Mouse (Mus musculus) gastrocnemius, postnatal 10 days (tissue): ENCODE results near the gene Crmp1. TPM values are rescaled to one million over a fixed set of nuclear protein-coding genes. Genes with fewer than 3 reads are reported as not detected.

ENCODE experiments used
- DNase-seq: peaks from one replicate; pipeline ENCODE4 v3.0.0; 2021; ENCODE audit warnings: mixed read lengths
- total RNA-seq, 2 experiments: library from RNA; stranded (reverse); gene quantifications; 2 replicates each; pipeline ENCODE4 v1.2.3; 2021

Gene Crmp1
- total RNA-seq, 2 experiments from 2014 or later, result 1.5 to 2.5 TPM

DNA sequence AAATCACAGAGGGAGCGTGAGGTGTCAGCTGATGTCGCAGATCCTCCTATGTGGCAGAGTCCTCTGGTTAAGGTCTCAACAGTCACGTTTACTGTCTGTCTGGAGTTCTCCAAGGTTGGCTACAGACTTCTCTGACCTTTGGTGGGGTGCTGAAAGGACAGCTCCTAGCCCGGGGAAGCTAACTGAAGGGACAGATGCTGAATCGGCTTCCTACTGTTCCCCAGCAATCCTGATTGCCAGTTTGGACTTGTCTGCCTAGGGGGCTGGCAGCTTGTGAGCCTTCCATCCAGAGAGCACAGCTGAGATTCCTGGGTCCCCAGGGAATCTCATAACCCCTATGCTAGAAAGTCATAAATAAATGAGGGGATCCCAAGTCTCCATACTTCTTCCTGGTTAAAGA, 1.2 kb upstream of the Crmp1 start:
- DNase-seq, result no peak

DNA sequence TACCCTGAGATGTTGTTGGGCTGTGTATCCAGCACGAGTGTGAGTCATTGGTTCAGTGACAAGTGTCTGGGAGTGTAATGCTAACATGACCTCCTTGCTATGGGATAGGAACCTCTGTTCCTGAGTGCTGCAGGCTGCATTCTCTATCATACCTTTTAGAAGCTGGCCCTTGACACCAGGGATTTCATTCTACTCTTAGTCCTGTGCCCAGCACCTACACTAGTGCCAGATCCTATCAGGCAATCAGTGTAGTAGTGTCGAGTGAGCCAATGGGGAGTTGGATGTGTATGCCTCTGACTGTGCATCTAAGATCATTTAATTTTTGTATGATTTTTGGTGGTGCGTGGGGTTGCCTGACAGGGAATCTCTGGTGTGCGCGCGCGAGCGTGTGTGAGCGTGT, 516 bp upstream of the Crmp1 start:
- DNase-seq, result no peak

DNA sequence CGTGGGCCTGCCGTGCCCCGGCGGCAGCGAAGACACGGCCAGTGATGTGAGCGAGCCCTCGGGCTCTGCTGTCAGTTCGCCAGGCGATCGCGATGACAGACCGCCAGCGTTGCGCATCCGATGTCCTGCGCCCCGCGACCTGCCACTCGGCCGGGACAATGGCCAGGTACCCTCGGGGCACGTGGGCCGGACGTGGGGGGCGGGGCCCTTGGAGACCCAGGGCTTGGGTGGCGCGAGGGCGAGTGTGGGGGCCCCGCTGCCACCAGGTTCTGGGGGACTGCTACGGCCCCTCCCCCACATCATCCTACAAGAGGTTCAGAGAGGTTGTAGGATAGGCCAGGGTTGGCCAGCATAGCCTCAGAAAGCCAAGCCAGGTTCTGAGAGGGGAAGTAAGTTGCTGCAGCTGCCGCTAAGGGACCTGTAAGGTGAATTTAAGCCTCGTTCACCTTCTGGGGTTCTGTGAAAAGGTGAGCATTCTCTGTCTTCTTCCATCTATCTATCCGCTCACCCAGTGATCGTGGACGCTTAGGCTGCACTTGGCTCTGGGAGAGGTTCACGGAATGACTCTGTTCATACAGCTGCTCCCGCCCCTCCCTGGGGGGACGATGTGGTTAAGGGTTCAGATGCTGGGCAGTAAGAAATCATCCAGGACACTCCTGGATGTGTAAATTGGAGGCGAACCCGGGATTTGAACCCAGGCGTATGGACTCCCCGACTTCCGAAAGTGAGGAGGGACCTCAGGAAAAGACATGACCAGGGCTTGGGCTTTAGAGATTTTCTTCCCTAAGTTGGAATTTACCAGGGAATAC, 824 bp downstream of the Crmp1 start:
- DNase-seq, result no peak

DNA sequence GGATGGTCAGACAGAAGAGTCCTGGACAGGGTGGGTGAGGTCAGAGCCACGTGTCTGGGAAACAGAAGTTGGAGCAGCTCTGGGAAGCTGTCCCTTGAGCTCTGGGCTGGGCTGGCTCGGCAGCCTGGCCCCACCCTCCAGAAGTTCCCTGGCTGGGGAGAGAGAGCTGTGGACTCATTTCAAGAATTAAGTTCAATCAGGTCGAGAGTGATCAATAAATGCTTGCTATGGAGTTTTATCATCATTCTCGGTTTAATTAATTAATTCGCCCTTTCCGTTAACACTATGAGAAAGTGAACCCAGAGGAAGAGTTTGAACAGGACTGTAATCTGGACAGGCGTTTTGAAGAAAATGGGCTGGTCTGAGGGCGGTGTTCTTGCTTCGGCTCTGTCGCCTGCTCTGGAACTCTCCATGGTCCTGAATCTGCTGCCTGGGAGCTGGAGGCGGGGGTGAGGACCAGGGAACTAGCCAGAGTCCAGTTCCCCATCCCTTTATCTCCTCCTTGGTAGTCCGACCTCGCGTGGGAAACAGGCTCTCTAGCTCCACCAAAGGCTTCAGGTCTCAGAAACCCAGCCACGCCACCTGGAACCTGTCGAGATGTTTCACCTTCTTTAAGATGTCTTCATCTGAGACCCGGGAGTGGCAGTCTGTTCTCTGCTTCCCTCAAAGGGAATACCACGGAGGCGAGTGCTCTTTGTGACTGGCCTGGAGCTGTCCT, 1.6 kb downstream of the Crmp1 start:
- peak; percentile 81 for DNase-seq

DNA sequence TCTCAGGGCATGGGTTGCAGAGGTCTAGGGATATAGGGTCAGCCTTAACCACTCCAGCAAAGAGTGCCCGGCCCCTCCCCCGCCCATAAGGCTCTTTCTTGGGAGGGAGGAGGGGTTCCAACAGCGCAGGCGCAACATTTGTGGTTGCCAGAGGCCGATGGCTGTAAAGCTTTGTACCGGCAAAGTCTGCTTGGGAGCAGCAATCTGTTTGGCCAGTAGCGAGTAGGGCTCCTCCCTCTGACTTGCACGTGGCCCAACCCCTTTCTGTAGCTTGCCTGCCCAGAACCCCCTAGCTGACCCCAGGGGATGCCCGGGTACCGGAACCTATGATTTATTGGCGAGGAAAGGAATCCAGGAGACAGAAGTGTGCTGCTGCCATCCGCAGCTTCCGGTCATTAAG, 2.4 kb downstream of the Crmp1 start:
- DNase-seq, result no peak

DNA sequence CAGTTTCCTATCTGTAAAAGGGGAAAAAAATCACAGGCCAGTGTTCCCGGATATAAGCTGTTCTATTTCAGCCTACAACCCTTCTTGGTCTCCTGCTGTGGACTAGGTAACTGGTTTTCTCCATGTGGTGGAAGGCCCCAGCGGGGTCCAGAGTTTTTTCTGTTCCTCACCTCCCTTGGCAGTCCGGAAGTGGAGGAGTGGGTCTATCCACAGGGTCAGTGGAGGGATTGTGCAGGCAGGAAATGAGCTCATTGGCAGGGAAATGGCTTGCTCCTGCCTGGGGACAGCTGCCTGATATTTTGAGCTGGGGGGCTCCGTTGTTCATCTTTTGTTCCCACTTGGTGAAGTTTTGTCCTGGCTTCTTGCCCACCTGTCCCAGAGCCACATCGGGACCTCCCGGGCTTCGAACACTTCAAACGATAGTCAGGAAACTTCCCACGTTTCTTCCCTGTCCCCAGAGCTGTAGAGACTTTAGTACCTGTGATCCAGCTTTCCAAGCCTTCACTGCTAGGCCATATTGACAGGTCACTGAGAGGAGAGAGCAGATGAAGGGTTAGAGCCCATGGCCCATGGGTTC, 3.0 kb downstream of the Crmp1 start:
- no peak for DNase-seq

DNA sequence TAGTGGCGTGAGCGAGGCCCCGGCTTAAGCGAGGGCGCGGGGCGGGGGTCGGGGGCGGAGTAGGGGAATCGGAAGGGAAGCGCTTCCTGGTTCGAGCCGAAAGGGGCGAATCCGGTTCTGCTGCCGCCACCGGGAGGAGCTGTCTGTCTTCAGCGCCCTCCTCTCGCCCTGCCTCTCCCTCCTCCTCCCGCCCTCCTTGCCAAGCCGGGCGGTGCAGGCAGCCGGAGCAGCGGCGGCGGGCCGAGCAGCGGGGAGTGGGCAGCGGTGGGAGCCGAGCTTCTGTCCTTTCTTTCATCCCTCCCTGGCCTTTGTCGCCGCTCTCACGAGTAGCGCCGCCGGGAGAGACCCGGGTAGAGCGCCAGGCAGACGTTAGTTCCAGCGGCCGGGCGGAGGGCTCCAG, 3.9 kb downstream of the Crmp1 start:
- DNase-seq, result no peak

DNA sequence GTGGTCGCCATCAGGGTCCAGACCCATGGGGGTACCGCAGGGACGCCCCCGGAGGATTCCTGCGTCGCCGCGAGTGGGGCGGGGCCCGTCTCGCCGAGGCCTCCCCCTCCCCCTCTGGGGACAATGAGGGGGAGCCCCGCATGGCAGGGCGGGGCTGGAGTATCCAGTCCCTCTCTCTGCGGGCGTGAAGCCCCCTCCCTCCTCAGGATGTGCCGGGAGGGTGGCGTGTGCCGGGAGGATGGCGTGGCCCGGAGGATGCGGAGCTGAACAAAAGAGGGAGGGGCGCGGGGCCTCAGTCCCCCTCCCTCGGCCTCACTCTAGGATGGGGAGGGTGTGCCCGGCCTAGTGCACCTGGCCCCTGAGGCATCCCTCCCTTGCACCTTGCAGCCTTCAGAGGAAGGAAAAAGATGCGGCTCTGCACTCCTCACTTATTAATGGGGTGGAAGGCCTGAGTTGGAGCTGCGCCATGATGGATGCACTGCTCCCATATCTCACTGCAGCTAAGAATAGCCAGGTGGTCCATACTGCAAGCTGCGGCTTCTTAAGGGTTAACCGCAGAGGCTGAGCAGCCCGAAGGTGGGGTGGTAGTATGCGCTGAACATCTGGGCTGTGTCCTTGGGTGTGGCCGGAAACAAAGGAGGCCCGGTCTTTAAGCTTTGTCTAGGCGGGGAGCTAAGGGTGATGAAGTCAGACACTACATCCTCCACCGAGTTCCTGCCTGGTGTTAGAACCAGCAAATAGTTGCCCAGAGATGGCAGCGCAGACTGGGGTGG, 4.6 kb downstream of the Crmp1 start:
- no peak for DNase-seq

DNA sequence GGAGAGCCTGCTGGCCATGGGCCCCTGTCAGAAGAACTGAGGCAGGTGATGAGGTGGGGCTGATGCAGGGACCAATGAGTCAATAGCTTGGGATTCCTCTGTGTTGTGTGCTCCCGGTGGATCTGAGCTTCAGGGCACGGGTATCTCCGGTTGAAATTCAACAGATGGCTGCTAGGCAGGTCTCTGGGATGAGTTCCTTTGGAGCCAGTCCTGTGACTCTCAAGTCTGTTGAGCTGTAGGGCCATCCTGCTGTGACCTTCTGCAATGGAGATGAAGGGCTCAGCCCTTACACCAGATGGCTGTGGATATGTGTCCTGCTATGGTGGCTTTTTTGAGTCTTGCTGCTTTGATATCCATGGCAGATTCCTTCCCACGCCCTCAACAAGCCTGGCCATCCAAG, 5.7 kb downstream of the Crmp1 start:
- DNase-seq, result no peak

DNA sequence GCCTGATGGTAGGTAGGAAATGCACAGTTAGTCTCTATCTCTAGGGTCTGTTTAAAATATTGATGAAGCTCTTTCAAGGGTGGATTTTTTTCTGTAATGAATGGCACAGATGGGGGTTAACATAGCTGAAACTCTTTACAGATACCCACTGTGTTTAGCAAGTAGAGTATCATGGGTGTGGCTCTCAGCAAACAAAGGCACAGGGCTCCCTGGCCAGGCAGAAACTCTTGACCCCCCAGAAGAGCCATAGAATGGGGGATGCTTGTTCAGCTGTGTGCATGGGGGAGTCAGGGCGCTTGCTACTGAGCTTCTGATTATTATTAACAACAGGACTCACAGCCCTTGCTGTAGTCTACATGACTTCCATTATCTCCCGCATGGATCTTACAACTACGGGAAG, 7.1 kb downstream of the Crmp1 start:
- no peak for DNase-seq

DNA sequence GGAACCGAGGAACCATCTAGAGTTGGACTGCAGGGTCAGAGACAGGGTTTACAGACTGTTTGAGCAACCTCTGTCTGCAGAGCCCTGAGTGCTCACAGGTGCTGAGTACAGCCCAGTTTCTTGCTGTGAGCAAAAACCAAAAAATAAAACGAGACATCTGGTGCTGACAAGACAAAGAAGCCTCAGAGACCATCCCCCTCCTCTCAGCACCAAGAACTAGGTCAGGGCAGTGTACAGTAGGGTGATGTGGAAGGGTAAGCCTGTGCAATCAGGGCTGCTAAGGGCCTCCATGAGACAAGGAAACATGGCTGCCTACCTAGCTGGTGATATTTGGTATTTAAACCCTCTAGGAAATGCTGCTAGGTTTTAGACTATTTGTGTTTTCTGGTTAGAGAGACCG, 9.9 kb downstream of the Crmp1 start:
- no peak for DNase-seq

DNA sequence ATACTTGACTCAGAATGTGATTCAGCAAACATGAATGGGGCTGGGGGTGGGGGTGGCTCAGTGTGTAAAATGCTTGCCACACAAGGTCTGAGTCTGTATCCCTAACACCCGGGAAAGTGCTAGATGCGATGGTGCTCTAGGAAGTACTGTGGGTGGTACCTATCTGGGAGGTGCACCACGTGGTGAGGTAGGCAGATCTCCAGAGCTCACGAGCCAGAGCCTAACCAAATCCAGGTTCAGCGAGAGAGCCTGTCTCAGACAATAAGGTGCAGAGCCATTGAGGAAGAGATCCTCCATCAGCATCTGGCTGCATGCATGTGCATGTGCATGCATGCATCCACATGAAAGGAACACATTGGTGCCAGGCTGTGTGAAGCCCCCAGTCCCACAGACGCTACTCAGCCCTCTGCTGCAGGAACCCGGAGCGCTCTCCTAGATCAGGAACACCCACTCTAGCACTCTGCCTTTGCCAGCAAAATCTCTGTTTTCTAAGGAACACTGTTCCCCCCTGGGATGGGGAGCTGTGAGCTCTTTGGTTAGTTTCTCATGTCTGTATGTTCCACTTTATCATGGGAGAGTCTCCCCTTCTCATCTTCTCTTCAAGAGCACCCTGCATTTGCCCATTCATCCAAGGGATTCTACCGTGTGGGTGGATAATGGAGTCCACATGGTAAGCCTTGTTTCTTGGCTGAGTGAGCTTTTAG, 10.5 kb downstream of the Crmp1 start:
- no peak for DNase-seq

DNA sequence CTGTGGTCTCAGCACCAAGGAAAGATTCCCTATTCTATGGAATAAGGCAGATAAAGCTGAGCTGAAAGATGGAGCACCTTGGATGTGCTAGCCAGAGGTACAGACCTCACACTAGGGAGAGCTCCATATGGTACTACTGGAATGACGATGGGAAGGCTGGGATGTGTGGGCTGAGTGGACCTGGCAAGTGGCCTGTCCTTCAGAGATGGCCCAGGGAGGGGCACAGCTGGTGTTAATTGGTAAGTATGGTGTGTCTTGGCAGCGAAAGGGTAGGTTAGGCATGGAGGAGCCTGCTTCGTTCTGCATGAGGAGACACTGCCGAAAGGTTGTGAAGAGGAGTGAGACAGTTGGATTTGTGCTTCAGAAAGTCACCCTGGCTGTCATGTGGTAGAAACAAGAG, 12.8 kb downstream of the Crmp1 start:
- DNase-seq, result no peak

DNA sequence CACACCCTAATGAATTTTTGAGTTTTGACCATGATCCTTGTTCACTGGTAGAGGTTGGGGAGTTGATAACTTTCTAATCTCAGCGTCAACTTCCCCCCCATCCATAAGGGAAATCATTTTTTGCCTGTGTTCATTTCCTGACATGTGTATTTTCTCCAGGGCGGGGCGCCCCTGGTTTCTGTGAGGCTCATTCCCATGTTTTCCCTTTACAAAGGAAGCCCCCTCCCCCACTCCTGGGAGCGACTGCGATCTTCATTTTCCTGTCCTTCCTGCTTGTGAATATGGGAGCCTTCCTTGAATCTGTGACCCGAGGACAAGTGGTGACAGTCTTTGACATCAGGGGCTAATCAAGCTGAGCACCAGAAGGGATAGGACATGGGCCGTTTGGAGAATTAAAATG, 15.1 kb downstream of the Crmp1 start:
- no peak for DNase-seq

DNA sequence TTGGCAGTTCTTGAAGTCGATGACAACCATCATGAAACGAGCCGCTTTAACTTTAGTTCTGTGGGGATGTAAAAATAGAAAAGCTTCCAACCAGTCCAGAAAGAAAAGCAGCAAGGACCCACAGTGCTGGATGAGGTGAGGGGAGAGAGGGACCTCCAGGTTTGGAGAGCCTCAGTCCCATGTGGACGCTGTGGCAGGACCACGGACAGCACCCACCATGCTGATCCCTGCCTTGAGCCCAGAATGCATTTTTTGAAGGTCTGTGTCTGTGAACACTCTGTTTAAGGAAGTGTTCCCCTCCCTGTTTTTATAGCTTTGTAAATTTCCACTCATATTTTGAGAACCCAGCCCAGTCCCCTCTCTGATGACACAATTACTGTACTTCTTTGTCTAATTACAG, 15.5 kb downstream of the Crmp1 start:
- peak; percentile 42 for DNase-seq

DNA sequence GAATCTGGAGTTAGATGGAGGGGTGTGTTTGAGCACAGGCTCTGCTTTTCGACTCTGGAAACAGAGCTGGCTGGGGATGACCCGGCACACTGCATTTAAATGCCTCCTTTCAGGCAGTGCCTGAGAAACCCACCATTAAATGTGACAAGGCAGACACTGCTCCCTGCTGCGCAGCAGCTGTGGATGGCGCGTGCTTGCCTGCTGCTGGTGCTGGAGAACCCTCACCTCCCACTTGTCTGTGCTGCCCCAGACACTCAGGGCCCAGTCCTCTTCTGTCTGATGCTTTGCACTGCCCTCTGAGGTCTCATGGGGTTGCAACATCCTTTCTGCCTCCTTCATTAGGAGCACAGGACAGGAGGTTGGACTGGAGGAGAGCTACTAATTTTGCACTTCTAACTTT, 20.0 kb downstream of the Crmp1 start:
- no peak for DNase-seq

DNA sequence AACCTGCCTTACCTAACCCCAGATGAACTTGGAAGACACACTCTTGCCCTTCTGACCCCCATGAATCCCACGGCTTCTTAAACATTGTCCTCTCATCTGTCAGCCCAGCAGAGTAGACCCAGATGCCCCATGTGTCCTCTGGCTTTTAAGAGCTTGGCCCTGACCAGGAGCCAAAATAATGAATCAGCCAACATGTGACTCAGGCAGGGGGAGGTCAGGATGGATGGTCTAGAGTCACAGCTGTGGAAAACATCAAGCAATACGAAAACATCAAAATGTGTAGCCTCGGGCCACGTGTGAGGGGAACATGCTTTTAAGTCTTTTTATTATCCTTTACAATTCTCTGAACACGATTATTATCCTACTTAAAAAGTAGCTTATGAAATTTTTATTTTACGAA, 22.1 kb downstream of the Crmp1 start:
- no peak for DNase-seq

DNA sequence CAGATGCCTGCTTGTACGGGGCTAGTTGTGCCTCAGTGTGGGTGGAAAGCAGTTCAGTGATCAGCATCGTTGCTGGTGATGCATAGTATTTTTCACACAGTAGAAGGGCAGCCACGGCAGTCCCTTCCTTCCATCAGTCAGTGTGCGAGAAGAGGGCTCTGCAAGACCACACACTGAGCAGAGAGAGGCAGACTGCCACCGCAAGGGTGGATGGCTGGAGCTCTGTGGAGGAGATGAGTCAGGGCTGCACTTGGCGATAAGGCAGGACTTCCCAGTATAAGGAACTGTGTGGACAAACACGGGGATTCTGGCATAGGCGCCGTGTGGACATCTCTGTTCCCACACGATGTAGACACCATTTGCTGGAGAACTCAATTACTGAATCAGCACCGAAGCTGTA, 39.3 kb downstream of the Crmp1 start:
- no peak for DNase-seq

DNA sequence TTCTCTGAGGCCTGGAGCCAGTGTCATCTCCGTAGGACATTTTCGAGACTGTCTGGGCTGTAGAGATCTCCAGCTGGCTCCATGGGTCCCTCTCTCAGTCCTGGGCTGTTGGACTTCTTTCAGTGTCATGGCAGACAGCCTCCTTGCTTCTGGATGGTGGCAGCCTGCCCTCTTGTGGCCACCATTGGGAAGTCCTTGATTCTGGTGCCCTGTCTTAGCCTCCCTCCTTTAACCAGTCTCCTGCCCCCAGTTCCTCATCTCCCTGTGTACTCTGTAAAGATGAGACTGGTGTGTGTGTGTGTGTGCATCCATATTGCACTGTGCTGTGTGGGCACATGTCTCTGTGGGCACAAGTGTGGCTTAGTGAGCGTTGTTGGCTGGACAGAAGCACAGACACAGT, 46.6 kb downstream of the Crmp1 start:
- peak; percentile 38 for DNase-seq

DNA sequence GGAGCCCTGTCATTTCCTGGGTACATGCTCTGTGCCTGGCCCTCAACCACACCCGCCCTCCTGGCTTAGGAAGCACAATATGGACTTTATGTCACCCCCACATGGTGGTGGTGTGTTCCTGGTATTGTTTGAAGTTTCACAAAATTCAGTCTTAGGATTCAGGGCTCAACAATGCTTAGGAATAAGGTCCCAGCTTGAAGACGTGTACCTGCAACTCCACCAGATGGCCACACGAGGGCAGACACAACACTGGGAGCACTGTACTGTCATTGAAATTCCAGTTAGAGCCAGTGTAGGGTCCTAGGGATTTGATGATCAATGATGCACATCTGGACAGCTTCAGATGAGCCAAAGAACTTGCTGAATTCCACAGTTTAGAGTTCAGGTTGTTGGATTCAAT, 47.5 kb downstream of the Crmp1 start:
- DNase-seq, result no peak

DNA sequence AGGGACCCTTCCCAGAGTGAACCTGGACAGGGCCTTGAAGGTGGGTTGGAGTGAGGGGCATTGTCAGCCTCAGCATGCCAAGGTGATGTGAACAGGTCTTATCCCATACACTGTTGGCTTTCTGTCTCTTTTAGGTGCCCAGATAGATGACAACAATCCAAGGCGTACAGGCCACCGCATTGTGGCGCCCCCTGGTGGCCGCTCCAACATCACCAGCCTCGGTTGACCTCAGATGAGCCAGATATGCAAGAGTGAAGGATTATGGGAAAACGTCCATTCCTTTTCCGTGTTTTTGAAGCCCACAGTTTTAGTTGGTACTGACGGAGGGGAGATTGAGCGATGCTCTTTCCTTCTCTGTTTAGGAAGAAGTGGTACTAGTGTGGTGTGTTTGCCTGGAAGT, 49.2 kb downstream of the Crmp1 start:
- DNase-seq, result no peak

DNA sequence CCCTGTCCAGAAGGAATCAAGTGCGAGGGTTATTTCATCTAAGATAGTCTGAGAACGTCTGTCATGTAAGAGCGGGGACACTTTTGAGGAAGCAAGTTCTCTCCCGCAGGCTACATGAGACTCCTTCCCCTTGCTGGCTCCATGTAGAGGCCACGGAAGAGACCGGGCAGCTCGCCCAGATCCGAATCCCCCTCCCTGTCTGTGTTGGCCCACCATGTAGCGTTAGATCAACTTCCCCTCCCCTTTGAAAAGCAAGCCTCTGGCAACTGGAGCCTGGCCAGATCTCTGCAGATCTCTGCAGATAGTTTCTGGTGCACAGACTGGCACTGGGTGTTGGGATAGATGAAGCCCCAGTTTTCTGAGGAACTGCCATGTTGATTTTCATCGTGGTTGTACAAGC, 55.0 kb downstream of the Crmp1 start:
- no peak for DNase-seq
